Mouse (Mus musculus) cortical plate, adult 2 months (tissue): ENCODE results near the gene Ankrd49.

Experiments used
- CTCF ChIP-seq: fragments of 200-500 bp; IDR thresholded peaks from 2 replicates; pipeline ENCODE4 v1.5.1; 2011; ENCODE audit warnings: mild to moderate bottlenecking, control low read depth, low read length; ENCODE audit not compliant: insufficient read depth; ENCODE audit errors: extremely low read depth
- POLR2A ChIP-seq: fragments of 200-500 bp; IDR thresholded peaks from 2 replicates; pipeline ENCODE4 v1.6.1; 2011; ENCODE audit warnings: mild to moderate bottlenecking, low read length, control low read depth; ENCODE audit not compliant: insufficient read depth; ENCODE audit errors: extremely low read depth

GRCm38 (mm10) chr9:14740151-14740924, 44.3 kb downstream of the Ankrd49 start, which contains the start of gene Piwil4:
- TF ChIP-seq POLR2A: no peak
- no peak for TF ChIP-seq CTCF
